Mouse (Mus musculus): Measurements from ENCODE around the gene Krtap17-1.
A peak's percentile ranks its signal among the peaks of the same experiment; 100 is the strongest.

- TF ChIP-seq CTCF (IDR thresholded peaks at IDR 0.05; ENCODE audit: low read depth) (peak; percentile 74), EP300 (IDR thresholded peaks at IDR 0.05; ENCODE audit: low read depth) (no peak)
Observed at GRCm38 (mm10) chr11:100004846-100005245, 11.1 kb upstream of the Krtap17-1 start.
